In genomic region chr9:20765274-20765673, GRCm38 (mm10) we compare ENCODE assay signal across 27 mouse cellular contexts. TPM values are rescaled to one million over a fixed set of nuclear protein-coding genes. Genes with fewer than 3 reads are reported as not detected.
DNase-seq lines count a peak whose midpoint lies in the region; ATAC-seq and TF ChIP-seq lines count a peak whose summit lies in the region.
"Had no signal": no experiment of that assay in that cellular context is flagged by ENCODE, and none has a peak within 500 bp of the region (broad histone marks: within the 10 kb centered on the region; RNA-seq: fewer than 3 reads in every experiment).

No protein-coding gene starts in this region.

- peaks cover 12 to 26% of the 10 kb centered on the region in 2 experiments for H3K4me1 ChIP-seq in CH12.LX (ENCODE audit: control insufficient read depth in 1 of 2, insufficient read depth in 2 of 2)
- H3K4me1 ChIP-seq: embryonic facial prominence, embryonic 15.5 days had no signal

- peak; percentile 72 to 80 for ATAC-seq in hematopoietic stem cell, adult 5-6 weeks (replicated peaks in 1 of 2; ENCODE audit: insufficient read depth in 1 of 2, low FRiP score in 2 of 2, low TSS enrichment in 1 of 2, low read depth in 1 of 2, poor library complexity in 2 of 2, severe bottlenecking in 2 of 2)
- ATAC-seq: forebrain, postnatal 0 days had no signal

- H3K4me2 ChIP-seq in CH12.LX (ENCODE audit: insufficient read depth, low read depth, poor library complexity, severe bottlenecking): no peak overlapping the region
- H3K4me2 ChIP-seq: embryonic facial prominence, embryonic 15.5 days; limb, embryonic 15.5 days; liver, embryonic 15.5 days had no signal

- TF ChIP-seq POLR2A in CH12.LX (IDR thresholded peaks at IDR 0.05; ENCODE audit: low read depth, low read length): no peak

- in situ Hi-C loops in CH12.LX (cut with MboI; ENCODE audit: low pct_ligation_motif_present, low pct_unique_long_range_greater_than_20kb, low sequenced_read_pairs): no loop called here

- no peak overlapping the region for H3K4me3 ChIP-seq in CH12.LX (replicated peaks in 1 of 3; ENCODE audit: low read depth in 2 of 3, low read length in 2 of 3, poor library complexity in 1 of 3)
- H3K4me3 ChIP-seq: embryonic facial prominence, embryonic 15.5 days; forebrain, embryonic 10.5 days; hindbrain, embryonic 10.5 days; layer of hippocampus, adult 2 months; limb, embryonic 15.5 days; liver, embryonic 15.5 days had no signal

- no peak overlapping the region for H3K9ac ChIP-seq in CH12.LX (ENCODE audit: insufficient read depth, low read depth)
- H3K9ac ChIP-seq: embryonic facial prominence, embryonic 15.5 days; forebrain, postnatal 0 days; limb, embryonic 15.5 days; liver, embryonic 15.5 days had no signal

- no peak for TF ChIP-seq CTCF in CH12.LX (conservative IDR thresholded peaks at IDR 0.05 in 1 of 2, IDR thresholded peaks at IDR 0.05 in 1 of 2; ENCODE audit: low read depth in 2 of 2, low read length in 2 of 2)

- intact Hi-C loops in left cerebral cortex, postnatal 4 days (cut with DNase I): no loop called here

- TF ChIP-seq EP300 in CH12.LX (IDR thresholded peaks at IDR 0.05; ENCODE audit: low read length): no peak

- TF ChIP-seq RAD21 in CH12.LX (IDR thresholded peaks at IDR 0.05; ENCODE audit: low read depth, low read length): no peak

- DNase-seq in 416B (ENCODE audit: low read depth) (peak; percentile 87), CH12.LX (ENCODE audit: extremely low read depth) (no peak)
- peak; percentile 49 to 68 for DNase-seq in natural killer cell, adult 2 months (ENCODE audit: low spot score in 2 of 2)
- DNase-seq in adrenal gland, postnatal 25 days: no peak
- DNase-seq in left cerebral cortex, postnatal 4 days: no peak
- DNase-seq in left cerebral cortex, adult 11 months (ENCODE audit: low spot score): no peak
- DNase-seq: adrenal gland, postnatal 14 days; cerebellum, adult 18-20 months; cerebellum, postnatal 25 days; forebrain, postnatal 0 days; kidney, adult 2 months; kidney, postnatal 10 days; layer of hippocampus, postnatal 36 days; midbrain, embryonic 14.5 days; thymus, postnatal 25 days had no signal

- H3K79me2 ChIP-seq in CH12.LX (replicated peaks; ENCODE audit: control insufficient read depth, extremely low read depth, insufficient read depth, poor library complexity, severe bottlenecking): no peaks in the 10 kb centered on the region

- no peak overlapping the region for H3K27ac ChIP-seq in CH12.LX (ENCODE audit: insufficient read depth, low read depth)
- H3K27ac ChIP-seq: embryonic facial prominence, embryonic 15.5 days; forebrain, embryonic 10.5 days; hindbrain, embryonic 10.5 days; layer of hippocampus, adult 2 months; limb, embryonic 15.5 days; liver, embryonic 15.5 days had no signal

- H3K27me3 ChIP-seq in CH12.LX (replicated peaks): peaks cover 29% of the 10 kb centered on the region
- H3K27me3 ChIP-seq: embryonic facial prominence, embryonic 15.5 days; limb, embryonic 15.5 days had no signal

- dilution Hi-C loops in CH12.LX (cut with MboI; ENCODE audit: extremely low pct_ligation_motif_present, extremely low pct_unique_long_range_greater_than_20kb, low sequenced_read_pairs): no loop called here

- no peaks in the 10 kb centered on the region for H3K36me3 ChIP-seq in CH12.LX (replicated peaks in 1 of 2; ENCODE audit: control insufficient read depth in 1 of 2, insufficient read depth in 1 of 2, low read length in 1 of 2)
- H3K36me3 ChIP-seq: embryonic facial prominence, embryonic 15.5 days; forebrain, embryonic 10.5 days; hindbrain, embryonic 10.5 days; limb, embryonic 15.5 days; liver, embryonic 15.5 days had no signal

- no peaks in the 10 kb centered on the region for H3K9me3 ChIP-seq in CH12.LX (replicated peaks; ENCODE audit: low read length)
- H3K9me3 ChIP-seq: embryonic facial prominence, embryonic 15.5 days; forebrain, embryonic 10.5 days; hindbrain, embryonic 10.5 days; limb, embryonic 15.5 days; liver, embryonic 15.5 days had no signal

TF ChIP-seq in CH12.LX, 34 proteins besides CTCF, POLR2A, EP300 and RAD21:
- 0 out of 2 replicates have a peak, but pooled peaks have one; percentile 22 for TF ChIP-seq MAFK (IDR thresholded peaks at IDR 0.05; ENCODE audit: insufficient replicate concordance, low read length)
- peak; percentile 92 for TF ChIP-seq BHLHE40 (IDR thresholded peaks at IDR 0.05; ENCODE audit: low read depth, low read length)
- TF ChIP-seq MAZ (IDR thresholded peaks at IDR 0.05; ENCODE audit: low read depth, low read length): no peak

RNA-seq across cellular contexts. Expression of gene Olfm2, which starts 19.1 kb away (rescaled TPM):
- total RNA-seq in CH12.LX (2012; rRNA removed) (0.08 TPM in 1 of 2 replicates, not detected in the other), CH12.LX (2014; rRNA removed) (not detected in 2 replicates)
- polyA plus RNA-seq in CH12.LX (2012; ENCODE audit: insufficient read length, low read depth): 0.14 and 0.47 TPM in 2 replicates
- not detected in 2 replicates for total RNA-seq in hematopoietic stem cell, adult 5-6 weeks (2017)
- 0.46 and 0.52 TPM in 2 replicates for total RNA-seq in adrenal gland, postnatal 25 days (2021)
- 100 to 1,000 TPM; 229 to 241 TPM for total RNA-seq in left cerebral cortex, postnatal 4 days (2021)
- total RNA-seq: neutrophil, adult 5-6 weeks had no signal

RNA-seq across cellular contexts. Expression of gene Col5a3, which starts 49.6 kb away (rescaled TPM):
- 0.08 and 0.25 TPM in 2 replicates for total RNA-seq in CH12.LX (2012; rRNA removed)
- total RNA-seq in CH12.LX (2014; rRNA removed): not detected in 2 replicates
- 0.04 TPM in 1 of 2 replicates, not detected in the other for polyA plus RNA-seq in CH12.LX (2012; ENCODE audit: insufficient read length, low read depth)
- total RNA-seq in hematopoietic stem cell, adult 5-6 weeks (2017): not detected in 2 replicates
- 178 and 222 TPM in 2 replicates for total RNA-seq in adrenal gland, postnatal 25 days (2021)
- 1 to 10 TPM in 1 of 2 experiments, under 1 TPM in 1; 0.90 to 1.2 TPM for total RNA-seq in left cerebral cortex, postnatal 4 days (2021)

RNA-seq across cellular contexts. Expression of gene Rdh8, which starts 53.0 kb away (rescaled TPM):
- not detected in 2 replicates for total RNA-seq in CH12.LX (2012; rRNA removed)
- not detected in 2 replicates for total RNA-seq in CH12.LX (2014; rRNA removed)
- not detected in 2 replicates for polyA plus RNA-seq in CH12.LX (2012; ENCODE audit: insufficient read length, low read depth)
- not detected in 2 replicates for total RNA-seq in hematopoietic stem cell, adult 5-6 weeks (2017)
- not detected in 2 replicates for total RNA-seq in adrenal gland, postnatal 25 days (2021)
- not detected for total RNA-seq in left cerebral cortex, postnatal 4 days (2021)
- total RNA-seq: adrenal gland, postnatal 14 days; forebrain, postnatal 0 days; gastrocnemius, postnatal 4 days; layer of hippocampus, adult 2 months; layer of hippocampus, postnatal 36 days; left cerebral cortex, postnatal 25 days; neutrophil, adult 5-6 weeks had no signal
- polyA plus RNA-seq: embryonic facial prominence, embryonic 15.5 days; forebrain, embryonic 10.5 days; forebrain, postnatal 0 days; heart, embryonic 14.5 days; hindbrain, embryonic 10.5 days; kidney, adult 2 months; limb, embryonic 15.5 days; liver, embryonic 15.5 days; lung, embryonic 16.5 days; midbrain, embryonic 14.5 days had no signal

Comparison
In these comparisons a context has a peak if more than half of its experiments do, and no peak if none do; other contexts are left out.
1. DNase-seq: peak in 416B (single experiment) and natural killer cell, adult 2 months (2 of 2); none in CH12.LX (single experiment), adrenal gland, postnatal 25 days (single experiment), left cerebral cortex, postnatal 4 days (single experiment) and left cerebral cortex, adult 11 months (single experiment).
2. RNA of gene Olfm2, which starts 19.1 kb away (total RNA-seq): 229 to 241 TPM in left cerebral cortex, postnatal 4 days; 0.46 to 0.52 TPM in adrenal gland, postnatal 25 days, 0.08 TPM in CH12.LX and not detected in hematopoietic stem cell, adult 5-6 weeks; every median in the first group is over 100 times any median in the second.
3. RNA of gene Col5a3, which starts 49.6 kb away (total RNA-seq): 178 to 222 TPM in adrenal gland, postnatal 25 days; 0.90 to 1.2 TPM in left cerebral cortex, postnatal 4 days, 0.08 to 0.25 TPM in CH12.LX and not detected in hematopoietic stem cell, adult 5-6 weeks; every median in the first group is over 10 times any median in the second.